Mouse (Mus musculus): ENCODE measurements at regions not wholly inside any gene's neighbourhood (a gene's known extent, or its start where the extent isn't known, plus 50 kb on each side); places are given as distances from the start of the nearest gene placed in this dataset.
A peak's percentile ranks its signal among the peaks of the same experiment; 100 is the strongest.
"Not testable (repeated sequence)": the region's sequence is repeated elsewhere in the genome, so short reads cannot be mapped to it uniquely, and the experiment has no call there.

GRCm38 (mm10) chr16:86454810-86455209, 553.2 kb upstream of the Adamts5 start:
- Histone ChIP-seq H3K9me3 (no peaks in the 10 kb centered on the region), H3K4me2 (replicated peaks) (no peak overlapping the region), H3K9ac (replicated peaks) (no peak overlapping the region), H3K4me1 (no peaks in the 10 kb centered on the region), H3K4me3 (no peak overlapping the region), H3K27ac (replicated peaks) (no peak overlapping the region), H3K27me3 (no peaks in the 10 kb centered on the region), H3K36me3 (no peaks in the 10 kb centered on the region)
- ATAC-seq (ENCODE audit: low FRiP score, low read depth) = no peak
- WGBS = 76% methylated on average over 3 of the region's 3 CpGs

GRCm38 (mm10) chr16:86454031-86454430, 552.4 kb upstream of the Adamts5 start:
- Histone ChIP-seq H3K4me2 (replicated peaks) (no peak overlapping the region), H3K27ac (replicated peaks) (no peak overlapping the region), H3K27me3 (no peaks in the 10 kb centered on the region)

GRCm38 (mm10) chr16:86448478-86449160, 547.0 kb upstream of the Adamts5 start:
- H3K4me3 ChIP-seq = no peak overlapping the region
- WGBS = 29% methylated on average over 1 of the region's 1 CpGs
- peak; percentile 56; the same call in 1 of the 2 replicates for ATAC-seq (ENCODE audit: low FRiP score, low read depth)

More at GRCm38 (mm10) chr16:86454031-86454430, 552.4 kb upstream of the Adamts5 start:
- Histone ChIP-seq H3K9ac (replicated peaks) (no peak overlapping the region), H3K9me3 (no peaks in the 10 kb centered on the region), H3K4me1 (no peaks in the 10 kb centered on the region), H3K4me3 (no peak overlapping the region), H3K36me3 (no peaks in the 10 kb centered on the region)
- ATAC-seq (ENCODE audit: low FRiP score, low read depth) = no peak

GRCm38 (mm10) chr16:86419458-86419857, 517.8 kb upstream of the Adamts5 start:
- H3K4me2 ChIP-seq (replicated peaks); H3K9me3 ChIP-seq; H3K4me1 ChIP-seq; H3K27me3 ChIP-seq; H3K4me3 ChIP-seq; H3K27ac ChIP-seq (replicated peaks); H3K9ac ChIP-seq (replicated peaks); H3K36me3 ChIP-seq: not testable (repeated sequence)
- peak; percentile 84 for ATAC-seq (ENCODE audit: low FRiP score, low read depth)
- WGBS = 12% methylated on average over 5 of the region's 5 CpGs

More at GRCm38 (mm10) chr16:86448478-86449160, 547.0 kb upstream of the Adamts5 start:
- Histone ChIP-seq H3K27me3 (no peaks in the 10 kb centered on the region), H3K4me2 (replicated peaks) (no peak overlapping the region), H3K4me1 (no peaks in the 10 kb centered on the region), H3K36me3 (no peaks in the 10 kb centered on the region), H3K9ac (replicated peaks) (no peak overlapping the region), H3K9me3 (no peaks in the 10 kb centered on the region), H3K27ac (replicated peaks) (no peak overlapping the region)

GRCm38 (mm10) chr16:86404309-86404708, 502.7 kb upstream of the Adamts5 start:
- Histone ChIP-seq H3K9me3 (no peaks in the 10 kb centered on the region), H3K9ac (replicated peaks) (no peak overlapping the region), H3K4me3 (no peak overlapping the region), H3K4me2 (replicated peaks) (no peak overlapping the region), H3K27ac (replicated peaks) (no peak overlapping the region), H3K4me1 (no peaks in the 10 kb centered on the region), H3K36me3 (no peaks in the 10 kb centered on the region), H3K27me3 (no peaks in the 10 kb centered on the region)
- no peak for ATAC-seq (ENCODE audit: low FRiP score, low read depth)
- WGBS = 90% methylated on average over 2 of the region's 2 CpGs

GRCm38 (mm10) chr16:86401381-86401780, 499.8 kb upstream of the Adamts5 start:
- Histone ChIP-seq H3K27ac (replicated peaks) (no peak overlapping the region), H3K4me3 (no peak overlapping the region), H3K4me1 (no peaks in the 10 kb centered on the region), H3K4me2 (replicated peaks) (no peak overlapping the region), H3K36me3 (no peaks in the 10 kb centered on the region), H3K27me3 (no peaks in the 10 kb centered on the region), H3K9me3 (no peaks in the 10 kb centered on the region), H3K9ac (replicated peaks) (no peak overlapping the region)
- 90% methylated on average over 1 of the region's 1 CpGs for WGBS
- no peak for ATAC-seq (ENCODE audit: low FRiP score, low read depth)

- H3K27me3 ChIP-seq = no peaks in the 10 kb centered on the region
Measured at GRCm38 (mm10) chr16:86399288-86399687, 497.7 kb upstream of the Adamts5 start.

GRCm38 (mm10) chr16:86397521-86397920, 495.9 kb upstream of the Adamts5 start:
- H3K27me3 ChIP-seq = no peaks in the 10 kb centered on the region
- 82% methylated on average over 2 of the region's 2 CpGs for WGBS
- no peaks in the 10 kb centered on the region for H3K9me3 ChIP-seq
- H3K4me3 ChIP-seq = no peak overlapping the region
- ATAC-seq (ENCODE audit: low FRiP score, low read depth) = no peak
- no peak overlapping the region for H3K27ac ChIP-seq (replicated peaks)
- H3K36me3 ChIP-seq = no peaks in the 10 kb centered on the region
- no peak overlapping the region for H3K4me2 ChIP-seq (replicated peaks)
- H3K4me1 ChIP-seq = no peaks in the 10 kb centered on the region
- no peak overlapping the region for H3K9ac ChIP-seq (replicated peaks)

More at GRCm38 (mm10) chr16:86399288-86399687, 497.7 kb upstream of the Adamts5 start:
- ATAC-seq (ENCODE audit: low FRiP score, low read depth) = no peak
- Histone ChIP-seq H3K4me3 (no peak overlapping the region), H3K4me1 (no peaks in the 10 kb centered on the region), H3K9ac (replicated peaks) (no peak overlapping the region), H3K27ac (replicated peaks) (no peak overlapping the region), H3K9me3 (no peaks in the 10 kb centered on the region), H3K4me2 (replicated peaks) (no peak overlapping the region), H3K36me3 (no peaks in the 10 kb centered on the region)
- WGBS = 90% methylated on average over 1 of the region's 1 CpGs

GRCm38 (mm10) chr16:86389063-86389723, 487.6 kb upstream of the Adamts5 start:
- no peak for ATAC-seq (ENCODE audit: low FRiP score, low read depth)
- 86% methylated on average over 3 of the region's 3 CpGs for WGBS
- no peaks in the 10 kb centered on the region for H3K4me1 ChIP-seq
- no peak overlapping the region for H3K27ac ChIP-seq (replicated peaks)
- no peaks in the 10 kb centered on the region for H3K36me3 ChIP-seq
- H3K27me3 ChIP-seq = no peaks in the 10 kb centered on the region
- no peak overlapping the region for H3K4me2 ChIP-seq (replicated peaks)
- no peaks in the 10 kb centered on the region for H3K9me3 ChIP-seq
- no peak overlapping the region for H3K9ac ChIP-seq (replicated peaks)
- no peak overlapping the region for H3K4me3 ChIP-seq

- no peak overlapping the region for H3K27ac ChIP-seq (replicated peaks)
- no peak overlapping the region for H3K9ac ChIP-seq (replicated peaks)
- H3K4me1 ChIP-seq = no peaks in the 10 kb centered on the region
- 84% methylated on average over 1 of the region's 1 CpGs for WGBS
- H3K9me3 ChIP-seq = no peaks in the 10 kb centered on the region
- no peaks in the 10 kb centered on the region for H3K27me3 ChIP-seq
- H3K4me3 ChIP-seq = no peak overlapping the region
- no peaks in the 10 kb centered on the region for H3K36me3 ChIP-seq
- ATAC-seq (ENCODE audit: low FRiP score, low read depth) = no peak
- H3K4me2 ChIP-seq (replicated peaks) = no peak overlapping the region
Measured at GRCm38 (mm10) chr16:86388128-86388527, 486.5 kb upstream of the Adamts5 start.

- Histone ChIP-seq H3K27ac (replicated peaks) (no peak overlapping the region), H3K4me2 (replicated peaks) (no peak overlapping the region), H3K27me3 (no peaks in the 10 kb centered on the region), H3K9ac (replicated peaks) (no peak overlapping the region), H3K36me3 (no peaks in the 10 kb centered on the region), H3K4me1 (no peaks in the 10 kb centered on the region), H3K4me3 (no peak overlapping the region), H3K9me3 (no peaks in the 10 kb centered on the region)
- ATAC-seq (ENCODE audit: low FRiP score, low read depth) = no peak
- WGBS = 33% methylated on average over 3 of the region's 3 CpGs
Measured at GRCm38 (mm10) chr16:86377991-86378390, 476.4 kb upstream of the Adamts5 start.

- WGBS = 84% methylated on average over 4 of the region's 4 CpGs
Measured at GRCm38 (mm10) chr16:86371652-86372051, 470.0 kb upstream of the Adamts5 start.

More at GRCm38 (mm10) chr16:86371652-86372051, 470.0 kb upstream of the Adamts5 start:
- Histone ChIP-seq H3K27me3 (no peaks in the 10 kb centered on the region), H3K36me3 (no peaks in the 10 kb centered on the region), H3K9me3 (no peaks in the 10 kb centered on the region), H3K4me3 (no peak overlapping the region), H3K4me1 (no peaks in the 10 kb centered on the region), H3K9ac (replicated peaks) (no peak overlapping the region), H3K27ac (replicated peaks) (no peak overlapping the region), H3K4me2 (replicated peaks) (no peak overlapping the region)
- ATAC-seq (ENCODE audit: low FRiP score, low read depth) = no peak
